Mouse (Mus musculus): ENCODE measurements around the gene Gm7544. TPM values are rescaled to one million over a fixed set of nuclear protein-coding genes. Genes with fewer than 3 reads are reported as not detected.
"Not testable (repeated sequence)": the region's sequence is repeated elsewhere in the genome, so short reads cannot be mapped to it uniquely, and the experiment has no call there.

Gene Gm7544
- polyA plus RNA-seq, 1 experiment from 2014 or later, result not detected

DNA sequence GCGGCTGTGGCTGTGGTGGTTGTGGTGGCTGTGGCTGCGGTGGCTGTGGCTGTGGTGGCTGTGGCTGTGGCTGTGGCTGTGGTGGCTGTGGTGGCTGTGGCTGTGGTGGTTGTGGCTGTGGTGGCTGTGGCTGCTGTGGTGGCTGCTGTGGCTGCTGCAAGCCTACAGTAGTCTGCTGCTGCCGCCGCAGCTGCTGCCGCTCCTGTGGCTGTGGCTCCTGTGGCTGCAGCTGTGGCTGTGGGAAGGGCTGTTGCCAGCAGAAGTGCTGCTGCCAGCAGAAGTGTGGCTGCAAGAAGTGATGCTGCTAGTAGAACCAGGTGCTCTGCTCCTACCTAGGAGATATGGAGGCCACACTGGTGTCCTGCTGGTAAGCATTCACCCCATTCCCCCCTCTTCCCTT, 42.4 kb downstream of the Gm7544 start:
- not testable (repeated sequence) for H3K36me3 ChIP-seq, H3K27ac ChIP-seq
- WGBS, result 96% methylated on average over 5 of the region's 5 CpGs

DNA sequence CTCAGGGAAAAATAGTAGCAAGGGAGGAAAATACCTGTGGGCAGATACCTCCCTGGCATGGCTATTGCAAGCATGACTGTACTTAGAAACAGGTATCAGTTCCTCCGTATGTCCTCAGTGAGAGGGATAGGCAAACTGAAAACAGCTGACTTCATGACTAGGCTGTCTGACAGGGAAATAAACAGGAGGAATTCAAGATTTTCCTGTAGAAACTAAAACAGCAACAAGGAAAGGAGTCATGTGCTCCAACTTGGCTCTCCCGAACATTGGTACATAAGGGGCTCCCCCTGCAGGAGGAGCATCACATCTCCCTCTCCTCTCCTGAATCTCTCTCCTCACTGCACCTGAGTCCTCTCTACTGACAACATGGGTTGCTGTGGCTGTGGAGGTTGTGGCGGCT, 42.8 kb downstream of the Gm7544 start, which contains the start of gene A030005L19Rik:
Gene A030005L19Rik, plus strand, starts transcription at position 301 of the 400 bp plus-strand sequence.
- H3K36me3 ChIP-seq, result no peaks in the 10 kb centered on the region
- no peak within 1 kb of the TSS for H3K4me2 ChIP-seq (replicated peaks)
- no peak within 1 kb of the TSS for H3K9ac ChIP-seq
- H3K4me3 ChIP-seq, result no peak within 1 kb of the TSS
- no peaks in the 10 kb centered on the region for H3K9me3 ChIP-seq
- no peaks in the 10 kb centered on the region for H3K4me1 ChIP-seq
- WGBS, result 80% methylated on average over 3 of the region's 3 CpGs
- ATAC-seq (ENCODE audit: insufficient number of reproducible peaks, insufficient read depth, low FRiP score, low TSS enrichment), result no peak
- H3K27me3 ChIP-seq, result no peaks in the 10 kb centered on the region
- no peak within 1 kb of the TSS for H3K27ac ChIP-seq

More for the DNA sequence above, 42.4 kb downstream of the Gm7544 start:
- not testable (repeated sequence) for H3K27me3 ChIP-seq; H3K9me3 ChIP-seq; H3K4me2 ChIP-seq (replicated peaks); H3K4me1 ChIP-seq; H3K4me3 ChIP-seq; H3K9ac ChIP-seq; ATAC-seq (ENCODE audit: insufficient number of reproducible peaks, insufficient read depth, low FRiP score, low TSS enrichment)

DNA sequence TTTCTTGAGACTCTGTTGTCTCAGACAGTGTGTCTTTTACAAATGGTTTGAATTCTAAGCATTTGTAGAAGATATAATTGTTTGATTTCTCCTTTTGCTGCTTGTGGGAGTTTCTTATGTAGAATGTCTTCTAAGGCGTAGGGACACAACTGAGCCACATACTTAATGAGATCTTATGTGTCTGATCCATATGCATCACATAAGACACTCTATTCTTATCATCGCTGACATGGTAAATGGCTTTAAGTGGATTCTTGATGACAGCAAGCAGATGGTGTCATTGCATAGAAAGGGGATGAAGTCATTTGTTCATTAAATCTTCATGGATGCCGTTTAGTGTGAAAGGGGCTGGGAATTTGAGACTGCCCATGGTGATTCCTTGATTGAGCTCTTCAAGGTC, 49.9 kb downstream of the Gm7544 start:
- no peak overlapping the region for H3K9ac ChIP-seq
- no peaks in the 10 kb centered on the region for H3K27me3 ChIP-seq
- no peaks in the 10 kb centered on the region for H3K9me3 ChIP-seq
- no peaks in the 10 kb centered on the region for H3K4me1 ChIP-seq
- H3K36me3 ChIP-seq, result peaks cover 14% of the 10 kb centered on the region
- no peak overlapping the region for H3K27ac ChIP-seq
- 81% methylated on average over 3 of the region's 3 CpGs for WGBS
- H3K4me3 ChIP-seq, result no peak overlapping the region
- no peak for ATAC-seq (ENCODE audit: insufficient number of reproducible peaks, insufficient read depth, low FRiP score, low TSS enrichment)
- no peak overlapping the region for H3K4me2 ChIP-seq (replicated peaks)

Other genes with a start within 250 kb of the Gm7544 start
- gene Mff, start 231.1 kb downstream of the Gm7544 start, polyA plus RNA-seq (2016; fragmentation: Nextera tagmentation; extraction: Ambion mirVana), result 213 and 218 TPM in 2 replicates
- gene Tm4sf20, start 187.6 kb downstream of the Gm7544 start, polyA plus RNA-seq (2016; fragmentation: Nextera tagmentation; extraction: Ambion mirVana), result not detected in 2 replicates
- gene Gm47791, start 184.8 kb downstream of the Gm7544 start, polyA plus RNA-seq (2016; fragmentation: Nextera tagmentation; extraction: Ambion mirVana), result not detected in 2 replicates
- gene Agfg1, start 116.5 kb downstream of the Gm7544 start, polyA plus RNA-seq (2016; fragmentation: Nextera tagmentation; extraction: Ambion mirVana), result 38.9 and 39.5 TPM in 2 replicates
- gene A030005L19Rik, start 42.7 kb downstream of the Gm7544 start, polyA plus RNA-seq (2016; fragmentation: Nextera tagmentation; extraction: Ambion mirVana), result 0.39 TPM in 1 of 2 replicates, not detected in the other
- gene A030014E15Rik, start 31.1 kb downstream of the Gm7544 start, polyA plus RNA-seq (2016; fragmentation: Nextera tagmentation; extraction: Ambion mirVana), result not detected in 2 replicates
- gene Gm6217, start 24.6 kb downstream of the Gm7544 start, polyA plus RNA-seq (2016; fragmentation: Nextera tagmentation; extraction: Ambion mirVana), result not detected in 2 replicates
- gene A030003K21Rik, start 12.6 kb downstream of the Gm7544 start, polyA plus RNA-seq (2016; fragmentation: Nextera tagmentation; extraction: Ambion mirVana), result not detected in 2 replicates
- gene Gm47955, start 4.3 kb upstream of the Gm7544 start, polyA plus RNA-seq (2016; fragmentation: Nextera tagmentation; extraction: Ambion mirVana), result not detected in 2 replicates
- not detected in 2 replicates for gene Gm47959, start 44.5 kb upstream of the Gm7544 start, polyA plus RNA-seq (2016; fragmentation: Nextera tagmentation; extraction: Ambion mirVana)
- gene Slc19a3, start 82.4 kb upstream of the Gm7544 start, polyA plus RNA-seq (2016; fragmentation: Nextera tagmentation; extraction: Ambion mirVana), result 0.20 and 0.32 TPM in 2 replicates
- gene Krtap28-10, start 86.5 kb upstream of the Gm7544 start, polyA plus RNA-seq (2016; fragmentation: Nextera tagmentation; extraction: Ambion mirVana), result not detected in 2 replicates
- not detected in 2 replicates for gene Gm47969, start 88.9 kb upstream of the Gm7544 start, polyA plus RNA-seq (2016; fragmentation: Nextera tagmentation; extraction: Ambion mirVana)
- gene A030005K14Rik, start 103.4 kb upstream of the Gm7544 start, polyA plus RNA-seq (2016; fragmentation: Nextera tagmentation; extraction: Ambion mirVana), result not detected in 2 replicates
- gene Krtap28-13, start 104.9 kb upstream of the Gm7544 start, polyA plus RNA-seq (2016; fragmentation: Nextera tagmentation; extraction: Ambion mirVana), result not detected in 2 replicates
- gene Ccl20, start 160.8 kb upstream of the Gm7544 start, polyA plus RNA-seq (2016; fragmentation: Nextera tagmentation; extraction: Ambion mirVana), result 0.22 TPM in 1 of 2 replicates, not detected in the other
- 0.12 TPM in 1 of 2 replicates, not detected in the other for gene Daw1, start 203.7 kb upstream of the Gm7544 start, polyA plus RNA-seq (2016; fragmentation: Nextera tagmentation; extraction: Ambion mirVana)